Mouse (Mus musculus): ENCODE results near the gene Ptafr.
"Not testable (repeated sequence)": the region's sequence is repeated elsewhere in the genome, so short reads cannot be mapped to it uniquely, and the experiment has no call there.

Ptafr gene

GRCm38 (mm10) chr4:132563965-132564364 is at the start of gene Ptafr:
TSS of gene Ptafr (plus strand) at chr4:132564067.
- peak; percentile 27 to 31 for DNase-seq

- peak; percentile 69 to 86 for DNase-seq
These were observed 49.2 kb upstream of the Ptafr start for GRCm38 (mm10) chr4:132514555-132515135.

- peak; percentile 74 to 82 for DNase-seq
These were observed 48.3 kb upstream of the Ptafr start for GRCm38 (mm10) chr4:132515369-132516155.

- DNase-seq, result no peak
These were observed 45.8 kb upstream of the Ptafr start for GRCm38 (mm10) chr4:132518066-132518465.

GRCm38 (mm10) chr4:132519188-132519587 is 44.7 kb upstream of the Ptafr start:
- DNase-seq, result no peak

- no peak for DNase-seq
These were observed 39.5 kb upstream of the Ptafr start for GRCm38 (mm10) chr4:132524321-132524741.

GRCm38 (mm10) chr4:132524808-132525207 is 39.1 kb upstream of the Ptafr start:
- no peak for DNase-seq

- DNase-seq, result no peak
These were observed 37.2 kb upstream of the Ptafr start for GRCm38 (mm10) chr4:132526678-132527077.

- DNase-seq, result no peak
These were observed 35.8 kb upstream of the Ptafr start for GRCm38 (mm10) chr4:132527917-132528522.

GRCm38 (mm10) chr4:132529344-132529743 is 34.5 kb upstream of the Ptafr start:
- no peak for DNase-seq

GRCm38 (mm10) chr4:132530033-132530804 is 33.6 kb upstream of the Ptafr start:
- DNase-seq, result no peak

- DNase-seq, result no peak
These were observed 31.4 kb upstream of the Ptafr start for GRCm38 (mm10) chr4:132532496-132532895.

GRCm38 (mm10) chr4:132532981-132533916 is 30.6 kb upstream of the Ptafr start, which contains the start of gene Atpif1:
TSS of gene Atpif1 (minus strand) at chr4:132533659.
- DNase-seq, result peak; percentile 77 to 78

GRCm38 (mm10) chr4:132535406-132536121 is 28.3 kb upstream of the Ptafr start, which contains the start of gene Dnajc8:
TSS of gene Dnajc8 (plus strand) at chr4:132535550.
- DNase-seq, result peak; percentile 91 to 96

GRCm38 (mm10) chr4:132539481-132539880 is 24.4 kb upstream of the Ptafr start:
- DNase-seq, result no peak

- DNase-seq, result no peak
These were observed 22.5 kb upstream of the Ptafr start for GRCm38 (mm10) chr4:132541413-132541812.

- DNase-seq, result no peak
These were observed 21.1 kb upstream of the Ptafr start for GRCm38 (mm10) chr4:132542724-132543123.

- DNase-seq, result peak in 1 of 2 experiments; percentile 70
These were observed 18.0 kb upstream of the Ptafr start for GRCm38 (mm10) chr4:132545851-132546250.

GRCm38 (mm10) chr4:132554221-132554620 is 9.6 kb upstream of the Ptafr start:
- DNase-seq, result no peak

GRCm38 (mm10) chr4:132554653-132555052 is 9.2 kb upstream of the Ptafr start:
- no peak for DNase-seq

- not testable (repeated sequence) for DNase-seq
These were observed 8.3 kb upstream of the Ptafr start for GRCm38 (mm10) chr4:132555550-132555949.

All from spleen, adult 18-20 months (tissue).